Comparison of ENCODE assay signal across 19 mouse cellular contexts in the genomic region with DNA sequence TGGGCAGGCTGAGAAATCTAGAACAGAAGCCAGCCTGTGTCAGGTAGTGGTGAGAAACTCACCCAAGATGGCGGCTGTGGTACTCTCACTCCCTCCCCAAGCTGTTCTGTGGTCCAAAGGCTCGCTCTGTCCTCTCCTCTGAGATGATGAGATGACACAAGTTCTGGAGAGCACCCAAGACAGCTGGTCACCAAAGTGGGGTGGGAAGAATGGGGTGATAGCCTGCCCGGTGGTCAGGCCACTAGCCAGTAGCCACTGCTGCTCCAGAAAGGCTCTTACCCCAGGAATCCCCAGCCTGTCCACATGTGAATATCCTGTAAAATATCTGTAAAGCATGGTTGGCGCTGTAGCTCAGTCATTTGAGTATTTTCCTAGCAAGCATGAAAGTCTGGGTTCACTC. TPM values are rescaled to one million over a fixed set of nuclear protein-coding genes. Genes with fewer than 3 reads are reported as not detected.
DNase-seq lines count a peak whose midpoint lies in the region; TF ChIP-seq lines count a peak whose summit lies in the region.
"Had no signal": no experiment of that assay in that cellular context is flagged by ENCODE, and none has a peak within 500 bp of the region (broad histone marks: within the 10 kb centered on the region; RNA-seq: fewer than 3 reads in every experiment).

No protein-coding gene starts in this region.

- no peak for TF ChIP-seq CTCF in cortical plate, adult 2 months (IDR thresholded peaks at IDR 0.05; ENCODE audit: extremely low read depth, insufficient read depth, low read length)
- no peak for TF ChIP-seq CTCF in olfactory bulb, adult 2 months (IDR thresholded peaks at IDR 0.05; ENCODE audit: insufficient read depth, low read depth, low read length)

- H3K4me1 ChIP-seq in cortical plate, adult 2 months (ENCODE audit: control insufficient read depth, insufficient read depth, low read length), result no peaks in the 10 kb centered on the region; the same call in 1 of the 2 replicates
- no peaks in the 10 kb centered on the region for H3K4me1 ChIP-seq in olfactory bulb, adult 2 months (ENCODE audit: control insufficient read depth, insufficient read depth, low read length)
- H3K4me1 ChIP-seq: hindbrain, embryonic 15.5 days had no signal

- no peak for TF ChIP-seq POLR2A in cortical plate, adult 2 months (IDR thresholded peaks at IDR 0.05; ENCODE audit: extremely low read depth, insufficient read depth, low read length)
- TF ChIP-seq POLR2A in olfactory bulb, adult 2 months (IDR thresholded peaks at IDR 0.05; ENCODE audit: insufficient read depth, low read depth, low read length), result no peak

- intact Hi-C loops in left cerebral cortex, postnatal 14 days (cut with DNase I), result no loop called here

- no peak overlapping the region for H3K4me3 ChIP-seq in cortical plate, adult 2 months (ENCODE audit: insufficient read depth, low read length)
- no peak overlapping the region for H3K4me3 ChIP-seq in olfactory bulb, adult 2 months (ENCODE audit: insufficient read depth, low read depth, low read length)
- H3K4me3 ChIP-seq: embryonic facial prominence, embryonic 10.5 days; forebrain, embryonic 13.5 days; heart, embryonic 13.5 days; hindbrain, embryonic 15.5 days had no signal

- 94% methylated on average over 4 of the region's 4 CpGs for WGBS in olfactory bulb, adult 2 months

- DNase-seq in layer of hippocampus, adult 11-12 months (ENCODE audit: low spot score), result peak; percentile 62
- no peak for DNase-seq in layer of hippocampus, postnatal 10 days (ENCODE audit: low spot score in 2 of 2)
- DNase-seq in left cerebral cortex, adult 11 months (ENCODE audit: low spot score), result peak; percentile 38
- no peak for DNase-seq in left cerebral cortex, postnatal 14 days (ENCODE audit: low spot score in 2 of 2)
- no peak for DNase-seq in lung, postnatal 14 days
- DNase-seq: adrenal gland, adult 2 months; adrenal gland, postnatal 25 days; cerebellum, adult 9-10 months; cerebellum, postnatal 25 days; forebrain, postnatal 0 days; gastrocnemius, postnatal 36 days; heart, adult 11 months; heart, postnatal 36 days had no signal

- H3K27ac ChIP-seq in cortical plate, adult 2 months (ENCODE audit: insufficient read depth, low read length), result peak overlapping the region; percentile 95
- H3K27ac ChIP-seq in olfactory bulb, adult 2 months (ENCODE audit: insufficient read depth, low read depth, low read length), result 0 out of 2 replicates have a peak overlapping the region, but pooled peaks have one; percentile 25
- H3K27ac ChIP-seq: embryonic facial prominence, embryonic 10.5 days; forebrain, embryonic 13.5 days; heart, embryonic 13.5 days; hindbrain, embryonic 15.5 days had no signal

RNA-seq across cellular contexts. Expression of gene Mrps5, which starts 25.3 kb away (rescaled TPM):
- total RNA-seq in layer of hippocampus, postnatal 10 days (2021), result 10 to 100 TPM; 69.9 to 91.1 TPM
- total RNA-seq in left cerebral cortex, postnatal 14 days (2021), result 100 to 1,000 TPM in 1 of 2 experiments, 10 to 100 TPM in 1; 84.7 to 103 TPM
- polyA plus RNA-seq in cortical plate, adult 2 months (2012; rRNA removed), result 88.8 and 90.0 TPM in 2 replicates
- polyA plus RNA-seq in olfactory bulb, adult 2 months (2012; ENCODE audit: insufficient read depth, insufficient read length, low replicate concordance, missing spikeins), result not detected in 2 replicates

RNA-seq across cellular contexts. Expression of gene Zfp661, which starts 25.4 kb away (rescaled TPM):
- 1 to 10 TPM; 8.4 to 9.7 TPM for total RNA-seq in layer of hippocampus, postnatal 10 days (2021)
- 1 to 10 TPM; 7.4 to 7.7 TPM for total RNA-seq in left cerebral cortex, postnatal 14 days (2021)
- polyA plus RNA-seq in cortical plate, adult 2 months (2012; rRNA removed), result 10.3 and 10.4 TPM in 2 replicates
- not detected in 2 replicates for polyA plus RNA-seq in olfactory bulb, adult 2 months (2012; ENCODE audit: insufficient read depth, insufficient read length, low replicate concordance, missing spikeins)

RNA-seq across cellular contexts. Expression of gene Mal, which starts 44.2 kb away (rescaled TPM):
- total RNA-seq in layer of hippocampus, postnatal 10 days (2021), result 1 to 10 TPM; 3.0 to 3.1 TPM
- 10 to 100 TPM; 21.4 to 46.7 TPM for total RNA-seq in left cerebral cortex, postnatal 14 days (2021)
- 144 and 209 TPM in 2 replicates for polyA plus RNA-seq in cortical plate, adult 2 months (2012; rRNA removed)
- not detected in 2 replicates for polyA plus RNA-seq in olfactory bulb, adult 2 months (2012; ENCODE audit: insufficient read depth, insufficient read length, low replicate concordance, missing spikeins)

Comparison
In these comparisons a context has a peak if more than half of its experiments do, and no peak if none do; other contexts are left out.
1. DNase-seq: peak in layer of hippocampus, adult 11-12 months (single experiment) and left cerebral cortex, adult 11 months (single experiment); none in layer of hippocampus, postnatal 10 days (0 of 2), left cerebral cortex, postnatal 14 days (0 of 2) and lung, postnatal 14 days (single experiment).
2. RNA of gene Mal, which starts 44.2 kb away (total RNA-seq): 21.4 to 46.7 TPM in left cerebral cortex, postnatal 14 days; 3.0 to 3.1 TPM in layer of hippocampus, postnatal 10 days; every median in the first group is over 4 times any median in the second.